Mouse (Mus musculus): ENCODE data around the gene Cachd1.

Cachd1 gene

DNA sequence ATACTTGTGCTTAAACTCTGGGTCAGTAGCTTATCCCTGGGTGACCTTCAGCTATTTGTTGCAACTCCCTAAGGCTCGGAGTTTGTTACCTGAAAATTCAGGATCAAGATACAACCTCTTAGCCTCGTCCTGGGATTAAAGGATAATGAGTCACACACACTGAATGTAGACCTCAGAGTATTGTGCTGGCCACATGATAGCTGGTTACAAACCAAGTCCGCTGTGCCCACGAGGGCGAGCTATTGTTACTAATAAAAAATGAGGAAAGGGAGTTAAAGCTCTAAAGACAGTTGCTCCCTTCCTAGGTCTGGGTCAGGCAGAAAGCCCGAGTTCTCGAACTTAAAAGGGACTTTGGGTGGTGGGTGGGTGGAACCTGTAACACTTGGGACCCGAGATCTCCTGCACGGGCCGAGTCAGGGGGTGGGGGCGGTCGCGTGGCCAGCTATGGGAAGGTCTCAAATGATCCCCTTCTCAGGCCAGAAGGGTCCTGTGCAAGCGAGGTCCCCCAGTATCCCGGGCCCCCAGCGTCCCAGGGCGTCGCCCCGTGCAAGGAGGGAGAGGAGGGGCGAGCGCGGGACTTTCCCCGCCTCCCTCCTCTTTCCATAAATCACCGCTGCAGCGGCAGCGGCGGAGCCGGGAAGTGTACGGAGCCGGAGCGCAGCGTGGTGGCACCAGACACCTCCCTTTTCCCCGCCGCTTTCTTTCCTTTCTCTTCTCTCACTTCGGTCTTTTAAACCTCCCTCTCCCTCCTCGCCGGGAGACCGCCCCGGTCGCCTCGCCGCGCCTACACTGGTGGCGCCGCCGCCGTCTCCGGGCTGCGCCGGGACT is at the start of gene Cachd1:
Cachd1 (plus strand) TSS at position 633 of the 828 bp plus-strand sequence.
- no peak for DNase-seq (ENCODE audit: low read depth in 1 of 2, low spot score in 2 of 2)

DNA sequence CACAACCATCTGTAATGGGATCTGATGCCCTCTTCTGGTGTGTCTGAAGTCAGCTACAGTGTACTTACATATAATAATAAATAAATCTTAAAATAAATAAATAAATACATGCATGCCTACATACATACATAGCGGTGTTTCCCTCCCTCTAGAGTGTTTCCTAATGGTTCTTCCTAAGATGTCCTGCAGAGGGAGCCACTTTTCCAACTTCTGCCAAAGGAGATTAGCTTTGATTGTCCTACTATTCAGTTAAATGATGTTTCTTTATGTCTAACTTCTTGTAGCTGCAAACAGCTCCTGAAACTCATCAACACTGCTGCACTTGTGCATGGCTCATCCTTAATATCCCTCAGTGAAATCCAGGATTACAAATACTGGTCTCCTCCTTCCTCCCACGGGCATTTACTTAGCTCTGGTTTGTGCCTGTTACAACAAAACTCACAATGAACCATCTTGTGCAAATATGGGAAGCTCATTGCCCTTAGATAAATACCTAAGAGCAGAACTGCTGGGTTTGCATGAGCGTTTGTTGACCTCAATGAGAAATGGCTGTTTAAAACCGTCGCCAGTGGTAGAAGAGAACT is 47.5 kb upstream of the Cachd1 start:
- DNase-seq (ENCODE audit: low read depth in 1 of 2, low spot score in 2 of 2) = no peak

GRCm38 (mm10) chr4:100735098-100735935 is 41.2 kb upstream of the Cachd1 start:
- DNase-seq (ENCODE audit: low read depth in 1 of 2, low spot score in 2 of 2) = no peak

DNA sequence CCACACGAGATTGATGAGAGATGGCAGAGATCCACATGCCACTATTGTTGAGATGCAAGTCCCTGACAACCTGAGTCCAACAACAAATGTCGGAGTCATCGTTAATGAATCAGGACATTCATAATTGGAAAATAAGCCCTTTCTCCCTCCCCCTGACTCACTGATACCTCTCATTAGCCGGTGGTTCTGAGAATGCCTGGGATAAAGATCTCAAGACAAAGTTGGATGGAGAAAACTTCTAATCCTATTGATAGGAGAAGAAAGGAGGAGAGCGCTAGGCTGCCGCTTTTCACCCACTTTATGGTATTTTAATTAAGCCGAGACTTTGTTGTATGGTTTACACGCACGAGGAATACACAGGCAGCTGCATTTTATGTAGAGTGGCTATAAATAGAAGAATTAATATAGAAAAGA is 40.5 kb upstream of the Cachd1 start:
- no peak for DNase-seq (ENCODE audit: low read depth in 1 of 2, low spot score in 2 of 2)

- DNase-seq (ENCODE audit: low read depth in 1 of 2, low spot score in 2 of 2) = no peak
These were observed 32.9 kb upstream of the Cachd1 start for GRCm38 (mm10) chr4:100743615-100744014.

GRCm38 (mm10) chr4:100752278-100752677 is 24.2 kb upstream of the Cachd1 start:
- no peak for DNase-seq (ENCODE audit: low read depth in 1 of 2, low spot score in 2 of 2)

- DNase-seq (ENCODE audit: low read depth in 1 of 2, low spot score in 2 of 2) = no peak
These were observed 20.8 kb upstream of the Cachd1 start for GRCm38 (mm10) chr4:100755632-100756031.

DNA sequence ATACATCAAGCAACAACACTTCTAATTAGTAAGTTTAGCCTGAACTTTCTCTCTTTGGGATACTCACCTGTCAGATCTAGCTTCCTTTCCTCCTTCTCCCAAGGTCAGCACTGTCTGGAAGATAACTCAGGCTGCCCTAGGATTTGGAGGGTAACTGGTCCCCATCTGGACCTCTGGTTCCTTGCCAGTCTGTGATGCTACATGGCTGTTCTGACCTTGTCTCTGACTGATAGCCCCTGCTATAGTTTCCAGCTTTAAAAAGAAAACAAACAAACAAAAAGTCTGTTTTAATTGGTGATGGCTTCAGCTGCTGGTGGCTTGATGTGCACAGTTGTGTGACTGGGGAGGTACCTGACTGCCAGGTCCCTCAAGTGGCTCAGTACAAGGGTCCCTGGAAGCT is 20.0 kb upstream of the Cachd1 start:
- no peak for DNase-seq (ENCODE audit: low read depth in 1 of 2, low spot score in 2 of 2)

GRCm38 (mm10) chr4:100758265-100758898 is 18.1 kb upstream of the Cachd1 start:
- no peak for DNase-seq (ENCODE audit: low read depth in 1 of 2, low spot score in 2 of 2)

- no peak for DNase-seq (ENCODE audit: low read depth in 1 of 2, low spot score in 2 of 2)
These were observed 16.9 kb upstream of the Cachd1 start for GRCm38 (mm10) chr4:100759603-100760002.

DNA sequence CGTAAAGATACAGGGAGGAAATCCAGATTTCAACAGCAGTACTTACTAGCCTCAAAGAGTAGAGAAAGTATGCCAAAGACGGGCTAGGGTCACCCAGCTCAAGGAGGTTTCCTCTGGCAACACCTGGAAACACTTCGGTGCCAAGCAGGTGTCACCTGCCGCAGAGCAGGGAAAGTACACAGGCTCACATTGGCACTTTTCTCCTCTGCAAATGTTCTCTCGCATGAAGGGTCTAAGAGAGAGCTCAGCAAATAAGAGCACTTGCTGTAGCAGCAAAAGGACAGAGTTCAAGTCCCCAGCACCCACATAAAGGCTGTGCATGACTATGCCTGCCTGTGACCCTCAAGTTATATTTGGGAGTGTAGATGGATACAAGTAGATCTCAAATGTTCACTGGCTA is 16.1 kb upstream of the Cachd1 start:
- no peak for DNase-seq (ENCODE audit: low read depth in 1 of 2, low spot score in 2 of 2)

DNA sequence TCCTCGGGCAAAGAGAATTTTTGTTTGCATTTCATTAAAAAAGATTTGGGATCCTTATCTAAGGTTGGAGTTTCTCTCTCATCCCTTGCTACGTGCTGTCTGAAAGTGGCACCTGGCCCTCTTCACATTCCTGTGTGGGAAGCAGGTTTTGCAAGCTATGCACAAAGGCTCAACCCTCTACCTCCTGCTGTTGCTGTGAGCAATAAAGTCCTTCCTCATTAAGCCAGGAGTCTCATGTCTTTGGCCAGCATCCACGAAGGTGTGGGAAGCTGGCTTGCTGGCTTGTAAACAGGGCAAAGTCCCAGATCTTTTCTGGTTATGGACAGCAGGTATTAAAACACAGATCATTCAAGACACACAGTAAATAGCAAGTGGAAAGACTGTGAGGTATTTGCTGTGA is 7.9 kb upstream of the Cachd1 start:
- no peak for DNase-seq (ENCODE audit: low read depth in 1 of 2, low spot score in 2 of 2)

GRCm38 (mm10) chr4:100776871-100777375 is 448 bp downstream of the Cachd1 start:
- DNase-seq (ENCODE audit: low read depth in 1 of 2, low spot score in 2 of 2) = no peak

- no peak for DNase-seq (ENCODE audit: low read depth in 1 of 2, low spot score in 2 of 2)
These were observed 1.0 kb downstream of the Cachd1 start for GRCm38 (mm10) chr4:100777376-100778041.

DNA sequence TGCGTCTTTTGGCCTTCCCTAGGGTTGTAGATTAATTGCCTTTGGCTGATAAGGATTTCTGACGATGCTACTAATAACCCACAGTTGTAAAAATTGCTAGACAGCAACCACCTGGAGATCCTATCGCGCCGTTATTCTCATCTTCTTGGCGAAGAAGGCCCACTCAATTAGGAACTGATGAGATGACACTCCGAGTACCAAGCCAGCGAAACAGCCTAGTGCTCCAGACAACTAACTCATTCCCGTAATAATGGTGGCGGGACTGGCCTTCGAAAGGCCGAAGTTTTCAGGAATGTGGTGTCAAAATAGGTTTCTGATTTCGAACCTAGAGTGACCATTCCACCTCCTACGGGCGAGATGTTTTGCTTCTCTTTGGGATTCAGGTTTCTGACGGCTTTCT is 1.6 kb downstream of the Cachd1 start:
- no peak for DNase-seq (ENCODE audit: low read depth in 1 of 2, low spot score in 2 of 2)

- no peak for DNase-seq (ENCODE audit: low read depth in 1 of 2, low spot score in 2 of 2)
These were observed 2.5 kb downstream of the Cachd1 start for GRCm38 (mm10) chr4:100779023-100779422.

DNA sequence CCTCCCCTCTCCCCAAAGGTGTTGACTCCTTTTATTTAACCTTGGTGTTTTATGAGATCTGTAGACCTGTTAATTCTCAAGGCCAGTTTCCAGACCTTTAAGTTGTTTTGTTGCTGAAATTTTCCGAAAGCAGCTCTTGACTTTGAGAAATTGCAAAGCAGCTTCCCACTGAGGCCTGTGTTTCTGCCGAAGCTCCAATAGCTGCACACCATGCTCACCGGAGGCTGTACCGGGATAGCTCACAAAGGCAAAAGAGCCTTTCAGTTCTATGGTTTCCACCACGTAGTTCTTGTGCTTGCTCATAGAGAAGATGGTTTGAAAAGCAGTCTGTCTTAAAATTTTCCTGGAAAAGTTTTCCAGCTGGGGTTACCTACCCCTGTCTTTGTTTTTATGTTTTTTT is 3.2 kb downstream of the Cachd1 start:
- no peak for DNase-seq (ENCODE audit: low read depth in 1 of 2, low spot score in 2 of 2)

- no peak for DNase-seq (ENCODE audit: low read depth in 1 of 2, low spot score in 2 of 2)
These were observed 4.4 kb downstream of the Cachd1 start for GRCm38 (mm10) chr4:100780911-100781310.

DNA sequence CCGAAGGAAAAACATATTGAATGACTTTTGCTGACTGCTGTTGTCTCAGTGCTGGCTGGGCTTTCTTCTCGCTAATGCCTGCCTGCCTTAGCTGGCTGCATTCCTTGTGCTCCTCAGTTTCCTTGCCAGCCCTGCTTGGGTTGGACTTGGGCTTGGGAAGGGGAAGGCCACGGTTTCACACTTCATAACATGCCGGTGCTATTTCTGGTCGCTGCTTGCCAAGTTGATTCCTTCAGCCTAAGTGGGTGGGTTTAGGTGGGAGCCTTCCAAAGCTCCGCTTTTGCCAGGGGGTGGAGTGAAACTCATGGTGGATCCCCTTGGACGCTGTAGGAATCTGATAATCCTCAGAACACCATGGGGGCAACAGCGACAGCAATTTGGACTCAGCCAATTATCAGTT is 5.9 kb downstream of the Cachd1 start:
- no peak for DNase-seq (ENCODE audit: low read depth in 1 of 2, low spot score in 2 of 2)

DNA sequence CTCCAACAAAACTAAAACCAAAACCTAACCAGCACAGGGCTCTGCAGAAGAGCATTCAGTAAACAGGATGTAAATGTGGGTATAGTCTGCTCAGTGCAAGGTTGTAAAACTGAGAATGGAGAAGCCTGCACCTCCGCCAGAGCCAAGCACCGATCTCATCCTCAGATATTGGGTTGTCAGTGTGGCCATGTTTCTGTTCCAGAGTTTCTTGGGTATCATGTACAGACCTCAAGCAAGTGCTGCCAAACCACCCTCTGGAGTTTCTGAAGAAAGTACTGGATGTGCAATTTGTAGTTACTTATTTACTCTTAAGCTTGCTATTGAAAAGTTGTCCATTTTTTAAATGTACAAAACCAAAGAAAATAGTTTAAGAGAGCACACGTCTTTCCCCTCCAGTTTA is 6.4 kb downstream of the Cachd1 start:
- DNase-seq (ENCODE audit: low read depth in 1 of 2, low spot score in 2 of 2) = no peak

DNA sequence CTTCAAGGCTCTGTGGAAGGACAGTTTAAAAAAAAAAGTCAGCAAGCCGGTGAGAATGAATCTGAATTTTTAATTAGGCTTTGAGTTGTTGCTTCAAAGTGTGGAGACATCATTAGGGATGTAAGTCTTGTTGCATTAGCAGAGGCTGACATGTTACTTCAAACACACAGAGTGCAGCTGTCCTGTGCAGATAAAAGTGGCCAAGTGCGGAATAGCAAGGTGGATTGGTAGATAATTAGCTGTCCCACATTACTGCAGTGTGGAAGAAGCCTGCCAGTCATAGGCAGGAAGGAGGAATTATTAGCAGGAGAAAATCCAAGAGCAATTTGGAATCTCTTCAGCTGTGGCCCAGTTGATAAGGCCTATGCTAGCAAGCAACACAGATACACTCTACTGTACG is 10.7 kb downstream of the Cachd1 start:
- no peak for DNase-seq (ENCODE audit: low read depth in 1 of 2, low spot score in 2 of 2)

Measured in monocyte, adult 2 months (primary cell).